Mouse (Mus musculus): ENCODE measurements at regions not wholly inside any gene's neighbourhood (a gene's known extent, or its start where the extent isn't known, plus 50 kb on each side); places are given as distances from the start of the nearest gene placed in this dataset.

GRCm38 (mm10) chr12:68849616-68850140 is 309.3 kb downstream of the Rps29 start:
- Histone ChIP-seq H3K27ac (ENCODE audit: insufficient read depth, low read depth, low read length) (no peak overlapping the region), H3K4me1 (ENCODE audit: control insufficient read depth, insufficient read depth, low read length) (no peaks in the 10 kb centered on the region), H3K4me3 (ENCODE audit: insufficient read depth, low read depth, low read length) (no peak overlapping the region)
- TF ChIP-seq POLR2A (IDR thresholded peaks at IDR 0.05; ENCODE audit: insufficient read depth, low read depth, low read length) (no peak), CTCF (IDR thresholded peaks at IDR 0.05; ENCODE audit: insufficient read depth, low read depth, low read length) (no peak)
- WGBS, result 44% methylated on average over 9 of the region's 9 CpGs

GRCm38 (mm10) chr12:68840815-68841214 is 318.2 kb downstream of the Rps29 start:
- WGBS, result 94% methylated on average over 8 of the region's 8 CpGs
- no peaks in the 10 kb centered on the region for H3K4me1 ChIP-seq (ENCODE audit: control insufficient read depth, insufficient read depth, low read length)
- H3K27ac ChIP-seq (ENCODE audit: insufficient read depth, low read depth, low read length), result no peak overlapping the region
- H3K4me3 ChIP-seq (ENCODE audit: insufficient read depth, low read depth, low read length), result no peak overlapping the region
- TF ChIP-seq CTCF (IDR thresholded peaks at IDR 0.05; ENCODE audit: insufficient read depth, low read depth, low read length), result no peak
- no peak for TF ChIP-seq POLR2A (IDR thresholded peaks at IDR 0.05; ENCODE audit: insufficient read depth, low read depth, low read length)

- WGBS, result 93% methylated on average over 2 of the region's 2 CpGs
- TF ChIP-seq POLR2A (IDR thresholded peaks at IDR 0.05; ENCODE audit: insufficient read depth, low read depth, low read length) (no peak), CTCF (IDR thresholded peaks at IDR 0.05; ENCODE audit: insufficient read depth, low read depth, low read length) (no peak)
- Histone ChIP-seq H3K4me3 (ENCODE audit: insufficient read depth, low read depth, low read length) (no peak overlapping the region), H3K27ac (ENCODE audit: insufficient read depth, low read depth, low read length) (no peak overlapping the region), H3K4me1 (ENCODE audit: control insufficient read depth, insufficient read depth, low read length) (no peaks in the 10 kb centered on the region)
Observed at GRCm38 (mm10) chr12:68840156-68840555, 318.8 kb downstream of the Rps29 start.

GRCm38 (mm10) chr12:68836023-68836422 is 323.0 kb downstream of the Rps29 start:
- no peaks in the 10 kb centered on the region for H3K4me1 ChIP-seq (ENCODE audit: control insufficient read depth, insufficient read depth, low read length)
- TF ChIP-seq CTCF (IDR thresholded peaks at IDR 0.05; ENCODE audit: insufficient read depth, low read depth, low read length) (no peak), POLR2A (IDR thresholded peaks at IDR 0.05; ENCODE audit: insufficient read depth, low read depth, low read length) (no peak)
- 78% methylated on average over 3 of the region's 3 CpGs for WGBS
- H3K27ac ChIP-seq (ENCODE audit: insufficient read depth, low read depth, low read length), result no peak overlapping the region
- H3K4me3 ChIP-seq (ENCODE audit: insufficient read depth, low read depth, low read length), result no peak overlapping the region

GRCm38 (mm10) chr12:68833914-68834313 is 325.1 kb downstream of the Rps29 start:
- WGBS, result 44% methylated on average over 4 of the region's 4 CpGs
- no peak overlapping the region for H3K27ac ChIP-seq (ENCODE audit: insufficient read depth, low read depth, low read length)
- TF ChIP-seq POLR2A (IDR thresholded peaks at IDR 0.05; ENCODE audit: insufficient read depth, low read depth, low read length), result no peak
- TF ChIP-seq CTCF (IDR thresholded peaks at IDR 0.05; ENCODE audit: insufficient read depth, low read depth, low read length), result no peak

GRCm38 (mm10) chr12:68829404-68829803 is 329.6 kb downstream of the Rps29 start:
- Histone ChIP-seq H3K4me1 (ENCODE audit: control insufficient read depth, insufficient read depth, low read length) (no peaks in the 10 kb centered on the region), H3K4me3 (ENCODE audit: insufficient read depth, low read depth, low read length) (no peak overlapping the region), H3K27ac (ENCODE audit: insufficient read depth, low read depth, low read length) (no peak overlapping the region)
- WGBS, result 72% methylated on average over 3 of the region's 3 CpGs
- no peak for TF ChIP-seq CTCF (IDR thresholded peaks at IDR 0.05; ENCODE audit: insufficient read depth, low read depth, low read length)
- TF ChIP-seq POLR2A (IDR thresholded peaks at IDR 0.05; ENCODE audit: insufficient read depth, low read depth, low read length), result no peak

More at GRCm38 (mm10) chr12:68833914-68834313, 325.1 kb downstream of the Rps29 start:
- no peaks in the 10 kb centered on the region for H3K4me1 ChIP-seq (ENCODE audit: control insufficient read depth, insufficient read depth, low read length)
- no peak overlapping the region for H3K4me3 ChIP-seq (ENCODE audit: insufficient read depth, low read depth, low read length)

GRCm38 (mm10) chr12:68827549-68828249 is 331.3 kb downstream of the Rps29 start:
- Histone ChIP-seq H3K4me1 (ENCODE audit: control insufficient read depth, insufficient read depth, low read length) (no peaks in the 10 kb centered on the region), H3K27ac (ENCODE audit: insufficient read depth, low read depth, low read length) (no peak overlapping the region), H3K4me3 (ENCODE audit: insufficient read depth, low read depth, low read length) (no peak overlapping the region)
- 62% methylated on average over 9 of the region's 9 CpGs for WGBS
- TF ChIP-seq POLR2A (IDR thresholded peaks at IDR 0.05; ENCODE audit: insufficient read depth, low read depth, low read length) (no peak), CTCF (IDR thresholded peaks at IDR 0.05; ENCODE audit: insufficient read depth, low read depth, low read length) (no peak)

GRCm38 (mm10) chr12:68794396-68794795 is 364.6 kb downstream of the Rps29 start:
- 85% methylated on average over 5 of the region's 5 CpGs for WGBS
- Histone ChIP-seq H3K4me3 (ENCODE audit: insufficient read depth, low read depth, low read length) (no peak overlapping the region), H3K27ac (ENCODE audit: insufficient read depth, low read depth, low read length) (no peak overlapping the region), H3K4me1 (ENCODE audit: control insufficient read depth, insufficient read depth, low read length) (no peaks in the 10 kb centered on the region)
- no peak for TF ChIP-seq CTCF (IDR thresholded peaks at IDR 0.05; ENCODE audit: insufficient read depth, low read depth, low read length)
- TF ChIP-seq POLR2A (IDR thresholded peaks at IDR 0.05; ENCODE audit: insufficient read depth, low read depth, low read length), result no peak

GRCm38 (mm10) chr12:68783636-68784035 is 375.4 kb downstream of the Rps29 start:
- no peak for TF ChIP-seq CTCF (IDR thresholded peaks at IDR 0.05; ENCODE audit: insufficient read depth, low read depth, low read length)
- TF ChIP-seq POLR2A (IDR thresholded peaks at IDR 0.05; ENCODE audit: insufficient read depth, low read depth, low read length), result no peak
- Histone ChIP-seq H3K27ac (ENCODE audit: insufficient read depth, low read depth, low read length) (no peak overlapping the region), H3K4me3 (ENCODE audit: insufficient read depth, low read depth, low read length) (no peak overlapping the region), H3K4me1 (ENCODE audit: control insufficient read depth, insufficient read depth, low read length) (no peaks in the 10 kb centered on the region)
- WGBS, result 80% methylated on average over 4 of the region's 4 CpGs
